Mouse (Mus musculus) spleen, postnatal 14 days (tissue): ENCODE results near the gene Ccdc151.

Source experiments
- DNase-seq, 2 experiments: peaks; one replicate each; pipeline ENCODE4 v3.0.0; 2021 to 2022; ENCODE audit warnings: low spot score in 2 of 2

Ccdc151 gene

GRCm38 (mm10) chr9:22002194-22003162 lies at the start of gene Ccdc151, which contains the start of gene Prkcsh:
TSS of gene Ccdc151 (minus strand) at chr9:22002634.
TSS of gene Prkcsh (plus strand) at chr9:22002806.
- peak; percentile 94 to 97 for DNase-seq

- no peak for DNase-seq
Measured at GRCm38 (mm10) chr9:22051958-22052254, 49.5 kb upstream of the Ccdc151 start, which contains the start of gene Elavl3. TSS of gene Elavl3 (minus strand) at chr9:22052023.

- DNase-seq = no peak
Measured at GRCm38 (mm10) chr9:22051161-22051957, 48.9 kb upstream of the Ccdc151 start.

GRCm38 (mm10) chr9:22050351-22050889 lies 48.0 kb upstream of the Ccdc151 start:
- peak; percentile 21 to 30 for DNase-seq

- DNase-seq = no peak
Measured at GRCm38 (mm10) chr9:22049721-22050270, 47.4 kb upstream of the Ccdc151 start.

- no peak for DNase-seq
Measured at GRCm38 (mm10) chr9:22049315-22049714, 46.9 kb upstream of the Ccdc151 start.

GRCm38 (mm10) chr9:22047329-22047728 lies 44.9 kb upstream of the Ccdc151 start:
- DNase-seq = no peak

- DNase-seq = no peak
Measured at GRCm38 (mm10) chr9:22041832-22042231, 39.4 kb upstream of the Ccdc151 start.

GRCm38 (mm10) chr9:22037826-22038225 lies 35.4 kb upstream of the Ccdc151 start:
- no peak for DNase-seq

- no peak for DNase-seq
Measured at GRCm38 (mm10) chr9:22035300-22036044, 33.0 kb upstream of the Ccdc151 start.

GRCm38 (mm10) chr9:22030386-22030785 lies 28.0 kb upstream of the Ccdc151 start:
- no peak for DNase-seq

- DNase-seq = no peak
Measured at GRCm38 (mm10) chr9:22028467-22028866, 26.0 kb upstream of the Ccdc151 start.

GRCm38 (mm10) chr9:22024592-22024991 lies 22.2 kb upstream of the Ccdc151 start:
- no peak for DNase-seq

GRCm38 (mm10) chr9:22017208-22017825 lies 14.9 kb upstream of the Ccdc151 start:
- DNase-seq = no peak

GRCm38 (mm10) chr9:22016245-22016644 lies 13.8 kb upstream of the Ccdc151 start:
- no peak for DNase-seq

GRCm38 (mm10) chr9:22012731-22013130 lies 10.3 kb upstream of the Ccdc151 start:
- DNase-seq = no peak

- no peak for DNase-seq
Measured at GRCm38 (mm10) chr9:22011055-22011454, 8.6 kb upstream of the Ccdc151 start.

GRCm38 (mm10) chr9:22004546-22004945 lies 2.1 kb upstream of the Ccdc151 start:
- no peak for DNase-seq

- DNase-seq = peak in 1 of 2 experiments; percentile 19
Measured at GRCm38 (mm10) chr9:22003163-22003554, 725 bp upstream of the Ccdc151 start.

- DNase-seq = no peak
Measured at GRCm38 (mm10) chr9:22001633-22002032, 801 bp downstream of the Ccdc151 start.

- no peak for DNase-seq
Measured at GRCm38 (mm10) chr9:22000296-22000695, 2.1 kb downstream of the Ccdc151 start.
